Mouse (Mus musculus): ENCODE measurements around the gene Fbxo27.
"Not testable (repeated sequence)": the region's sequence is repeated elsewhere in the genome, so short reads cannot be mapped to it uniquely, and the experiment has no call there.

Gene Fbxo27

DNA sequence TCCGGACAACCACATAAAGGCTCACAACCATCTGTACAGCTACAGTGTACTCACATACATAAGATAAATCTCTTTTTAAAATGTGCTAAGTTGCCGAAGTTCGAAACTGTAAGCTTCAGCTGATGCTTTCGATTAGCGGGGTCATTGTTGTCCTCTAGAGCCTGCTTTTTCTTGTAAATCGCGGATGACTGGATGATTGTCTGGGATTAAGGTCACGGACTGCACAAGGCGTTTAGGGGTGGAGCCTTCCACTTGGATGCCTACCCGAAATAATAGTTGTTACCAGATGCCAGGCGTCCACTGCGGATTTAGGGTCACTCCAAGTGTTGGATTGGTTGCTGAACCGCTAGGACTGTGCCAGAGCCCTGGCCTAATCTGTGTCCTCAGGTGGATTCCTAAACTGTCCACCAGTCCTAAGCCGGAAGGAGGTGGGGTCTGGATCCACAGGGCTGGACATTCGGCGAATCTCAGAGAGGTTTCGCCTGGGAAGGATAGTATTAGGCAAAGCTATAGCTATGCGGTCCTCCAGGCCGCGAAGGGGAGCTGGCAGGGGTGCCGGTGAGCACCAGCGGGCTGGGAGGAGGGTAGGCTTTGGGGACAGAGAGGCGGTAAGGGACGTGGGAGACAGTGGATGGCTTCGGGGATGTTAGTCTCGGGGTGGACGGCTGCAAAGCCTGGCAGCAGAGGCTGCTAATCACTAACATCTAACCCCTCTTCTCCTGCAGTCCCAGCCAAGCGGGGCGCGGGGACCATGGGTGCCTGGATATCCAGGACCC is at the start of gene Fbxo27:
Gene Fbxo27, plus strand, starts transcription at position 305 of the 776 bp plus-strand sequence.
- in situ Hi-C loops (cut with MboI; ENCODE audit: low sequenced_read_pairs) = no loop called here

DNA sequence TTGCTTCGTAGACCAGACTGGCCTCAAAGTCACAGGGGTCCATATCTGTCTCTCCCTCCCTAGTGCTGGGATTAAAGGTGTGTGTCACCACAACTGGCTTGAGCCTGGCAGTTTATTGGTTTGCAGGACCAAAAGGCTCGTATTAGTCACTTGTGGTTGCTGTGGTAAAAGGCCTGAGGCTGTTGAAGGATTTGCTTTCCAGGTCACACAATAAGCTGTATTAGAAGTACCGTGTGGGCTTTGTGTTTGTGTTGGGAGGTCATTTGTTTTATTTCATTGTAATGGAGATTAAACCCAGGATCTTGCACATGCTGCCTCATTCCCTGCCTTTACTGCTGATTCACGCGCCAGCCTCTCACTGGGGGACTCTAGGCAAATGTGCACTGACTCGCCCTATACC is 47.3 kb upstream of the Fbxo27 start:
- in situ Hi-C loops (cut with MboI; ENCODE audit: low sequenced_read_pairs) = no loop called here

DNA sequence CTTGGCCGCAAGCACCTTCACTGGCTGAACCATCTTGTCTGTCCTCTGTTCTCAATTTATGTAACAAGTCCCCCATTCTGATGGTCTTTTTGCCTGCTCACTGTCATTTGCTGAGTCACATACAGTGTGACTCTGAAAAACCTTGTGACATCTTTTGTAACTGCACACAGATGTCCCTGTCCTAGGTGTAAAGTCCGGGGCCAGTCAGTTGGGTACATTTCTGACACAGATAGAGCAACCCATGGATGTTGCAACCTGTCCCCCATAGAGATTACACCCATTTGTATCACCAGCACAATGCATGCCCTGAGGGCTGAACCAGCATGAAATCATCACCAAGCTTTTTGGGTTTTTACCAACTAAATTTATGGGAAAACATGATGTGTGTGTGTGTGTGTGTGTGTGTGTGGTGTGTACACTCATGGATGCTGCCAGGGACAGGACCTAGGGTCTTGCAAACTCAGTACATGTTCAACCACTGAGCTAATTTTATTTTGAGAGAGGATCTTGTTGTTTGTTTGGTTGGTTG is 46.6 kb upstream of the Fbxo27 start:
- in situ Hi-C loops (cut with MboI; ENCODE audit: low sequenced_read_pairs) = no loop called here

DNA sequence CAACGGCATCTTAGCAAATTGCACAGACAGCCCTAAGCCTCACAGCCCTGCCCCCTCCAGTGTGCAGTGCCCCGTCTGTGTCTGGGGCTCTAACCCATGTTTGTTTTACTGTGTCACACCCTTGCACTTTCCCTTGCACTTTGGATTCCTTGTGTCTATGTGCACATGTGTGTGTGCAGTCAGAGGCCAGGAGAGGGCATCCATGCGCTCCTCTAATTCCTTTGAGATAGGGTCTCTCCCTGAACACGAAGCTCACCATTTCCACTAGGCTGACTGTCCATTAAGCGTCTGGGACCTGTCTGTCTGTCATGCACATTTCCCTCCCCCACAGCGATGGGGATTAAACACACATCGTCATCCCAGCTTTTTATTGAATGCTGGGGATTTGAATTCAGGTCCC is 45.6 kb upstream of the Fbxo27 start:
- in situ Hi-C loops (cut with MboI; ENCODE audit: low sequenced_read_pairs) = no loop called here

DNA sequence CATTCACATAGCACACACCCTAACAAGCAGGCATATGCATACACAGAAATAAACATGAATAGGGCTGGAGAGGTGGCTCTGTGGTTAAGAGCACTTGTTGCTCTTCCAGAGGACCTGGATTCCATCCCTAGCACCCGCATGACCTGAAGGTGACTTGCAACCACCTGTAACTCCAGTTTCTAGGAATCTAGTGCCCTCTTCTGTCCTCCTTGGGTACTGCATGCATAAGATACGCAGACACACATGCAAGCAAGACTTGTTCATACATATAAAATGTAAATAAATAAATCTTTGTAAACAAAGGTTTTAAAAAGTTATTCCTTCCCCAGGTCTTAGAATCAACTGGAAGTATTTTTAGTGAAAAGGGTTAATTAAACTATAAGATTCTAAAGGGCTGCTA is 41.5 kb upstream of the Fbxo27 start:
- in situ Hi-C loops (cut with MboI; ENCODE audit: low sequenced_read_pairs) = no loop called here

DNA sequence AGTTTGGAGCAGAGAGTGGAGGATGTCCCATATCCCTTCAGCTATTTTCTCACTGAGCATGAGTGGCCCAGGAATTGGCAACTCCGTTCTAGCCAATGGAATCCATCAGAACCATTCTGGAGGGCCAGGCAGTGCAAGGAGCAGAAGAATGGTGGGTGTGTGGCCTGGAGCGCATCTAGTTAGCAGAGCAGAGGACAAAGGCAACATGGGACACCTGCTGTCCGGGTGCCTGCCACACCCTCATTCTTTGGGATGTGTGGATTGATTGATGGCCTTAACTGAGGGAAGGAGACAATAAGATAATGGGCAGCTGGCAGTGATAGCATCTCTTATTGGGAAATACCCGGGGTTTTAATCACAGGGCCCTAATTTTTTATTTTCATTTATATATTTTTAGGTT is 36.2 kb upstream of the Fbxo27 start:
- in situ Hi-C loops (cut with MboI; ENCODE audit: low sequenced_read_pairs) = no loop called here

DNA sequence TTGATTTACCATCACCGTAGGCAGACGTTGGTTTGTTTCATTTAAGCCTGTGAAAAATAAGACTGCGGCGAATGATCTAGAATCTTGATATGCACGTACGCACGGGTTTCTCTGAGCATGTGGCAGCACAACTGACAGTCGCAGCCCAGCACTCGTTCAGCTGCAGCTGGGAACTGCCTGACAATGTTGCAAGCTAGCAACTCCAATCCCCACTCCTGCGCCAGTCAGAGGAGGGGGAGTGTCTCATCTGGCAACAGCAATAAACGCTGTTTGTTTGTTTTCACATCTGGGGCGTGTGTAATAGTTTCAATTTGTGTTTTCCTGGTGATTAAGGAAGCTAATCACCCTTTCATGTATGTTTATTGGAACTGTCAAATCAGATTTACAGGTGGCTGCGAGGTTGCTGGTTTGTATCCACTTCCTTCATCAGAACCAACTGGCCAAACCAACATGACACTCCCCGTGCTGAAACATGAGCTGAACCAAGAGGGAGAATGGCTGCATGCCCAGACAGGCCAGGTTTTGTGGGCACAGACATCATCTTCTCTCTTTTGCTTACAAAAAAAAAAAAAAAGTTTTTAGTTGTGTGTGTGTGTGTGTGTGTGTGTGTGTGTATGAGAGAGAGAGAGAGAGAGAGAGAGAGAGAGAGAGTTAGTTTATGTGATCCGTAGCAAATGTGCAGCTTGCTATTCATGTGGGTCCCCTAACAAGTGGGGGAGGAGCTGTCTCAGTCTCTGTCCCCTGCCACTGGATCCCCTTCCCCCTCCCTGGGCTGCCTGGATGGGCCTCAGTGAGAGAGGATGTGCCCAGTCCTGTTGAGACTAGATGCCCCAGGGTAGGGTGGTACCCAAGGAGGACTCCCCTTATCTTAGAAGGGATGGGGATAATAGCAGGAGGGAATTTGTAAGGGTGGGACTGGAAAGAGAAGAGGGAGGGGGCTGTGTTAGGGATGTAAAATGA is 26.7 kb upstream of the Fbxo27 start:
- in situ Hi-C loops (cut with MboI; ENCODE audit: low sequenced_read_pairs) = no loop called here

DNA sequence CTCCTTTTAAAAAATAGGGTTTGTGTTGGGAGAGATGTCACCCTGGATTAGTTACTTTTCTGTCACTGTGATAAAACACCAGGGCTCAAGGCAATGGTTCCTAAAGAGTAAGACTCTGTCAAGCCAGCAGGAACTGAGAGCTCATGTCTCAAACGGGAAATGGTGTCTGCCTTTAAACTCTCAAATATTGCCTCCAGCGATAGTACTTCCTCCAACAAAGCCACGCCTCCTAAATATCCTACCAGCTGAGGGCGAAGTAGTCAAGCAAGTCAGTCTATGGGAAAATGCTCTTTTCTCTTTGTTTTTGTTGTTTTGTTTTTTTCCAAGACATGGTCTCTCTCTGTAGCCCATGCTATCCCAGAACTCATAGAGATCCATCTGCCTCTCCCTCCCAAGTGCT is 21.5 kb upstream of the Fbxo27 start:
- in situ Hi-C loops (cut with MboI; ENCODE audit: low sequenced_read_pairs) = no loop called here

DNA sequence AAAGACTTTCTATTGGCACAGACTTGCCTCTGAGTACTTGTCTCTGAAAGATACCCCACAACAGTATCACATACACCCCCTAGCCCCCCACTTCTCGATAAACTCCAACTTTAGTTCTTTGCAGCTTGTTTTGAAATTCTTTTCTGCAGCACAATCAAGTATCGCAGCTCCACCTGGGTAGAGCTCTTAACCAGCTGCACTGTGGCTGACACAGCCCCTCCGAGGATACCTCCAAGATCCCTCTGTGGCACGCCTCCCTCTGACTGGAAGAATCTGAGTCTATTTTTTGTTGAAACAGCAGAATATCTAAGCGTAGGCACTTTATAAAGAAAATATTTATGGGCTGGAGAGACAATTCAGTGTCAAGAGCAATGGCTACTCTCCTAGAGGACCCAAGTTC is 20.4 kb upstream of the Fbxo27 start:
- in situ Hi-C loops (cut with MboI; ENCODE audit: low sequenced_read_pairs) = no loop called here

DNA sequence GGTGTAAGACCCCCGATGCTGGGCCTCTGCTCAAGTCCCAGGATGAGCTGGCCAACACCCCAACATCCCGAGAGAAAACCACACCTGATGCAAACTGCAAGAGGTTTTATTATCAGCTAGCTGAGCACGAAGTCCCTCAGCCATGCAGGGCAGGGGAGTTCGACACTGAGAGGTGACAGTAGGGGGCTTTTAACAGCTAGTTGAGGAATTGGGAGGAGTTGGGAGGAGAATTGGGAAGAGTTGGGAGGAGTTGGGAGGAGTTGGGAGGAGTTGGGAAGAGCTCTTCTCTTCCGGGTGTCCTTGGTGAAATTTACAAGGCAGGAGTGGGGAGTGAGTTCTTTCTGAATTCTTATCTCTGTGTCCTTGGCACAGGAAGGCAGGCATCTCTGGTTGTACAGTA is 19.9 kb upstream of the Fbxo27 start:
- in situ Hi-C loops (cut with MboI; ENCODE audit: low sequenced_read_pairs) = not testable (repeated sequence)

DNA sequence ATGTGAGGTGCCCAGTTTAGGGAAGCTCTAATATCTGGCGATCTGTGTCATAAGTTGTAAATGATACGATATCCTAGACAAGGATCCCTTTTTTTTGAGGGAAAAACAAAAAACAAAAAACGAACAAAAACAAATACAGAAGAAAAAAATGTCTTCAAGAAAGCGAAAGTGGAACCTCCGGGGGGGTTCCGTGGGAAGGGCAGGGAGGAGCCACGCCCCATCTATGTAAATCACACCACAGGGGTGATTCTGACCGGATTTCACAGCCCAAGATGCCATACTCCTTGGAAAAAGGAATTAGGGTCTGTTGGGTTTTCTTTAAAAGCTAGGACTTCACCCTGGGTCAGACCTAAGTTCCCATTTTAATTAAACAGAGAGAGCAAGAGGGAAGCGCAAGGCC is 17.7 kb upstream of the Fbxo27 start:
- in situ Hi-C loops (cut with MboI; ENCODE audit: low sequenced_read_pairs) = no loop called here

DNA sequence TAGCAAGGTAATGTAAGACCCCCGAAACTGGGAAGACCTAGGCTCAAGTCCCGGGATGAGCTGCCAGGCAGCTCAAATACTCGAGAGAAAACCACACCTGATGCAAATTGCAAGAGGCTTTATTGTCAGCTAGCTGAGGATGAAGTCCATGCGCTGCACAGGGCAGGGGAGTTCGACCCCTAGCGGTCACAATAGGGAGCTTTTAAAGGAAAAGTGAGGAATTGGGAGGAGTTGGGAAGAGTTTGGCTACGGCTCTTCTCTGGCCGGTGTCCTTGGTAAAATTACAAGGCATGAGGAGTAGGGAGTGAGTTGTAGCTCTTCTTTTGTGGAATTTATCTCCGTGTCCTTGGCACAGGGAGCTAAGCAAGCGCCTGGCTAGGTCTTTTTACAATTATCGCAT is 16.9 kb upstream of the Fbxo27 start:
- in situ Hi-C loops (cut with MboI; ENCODE audit: low sequenced_read_pairs) = no loop called here

DNA sequence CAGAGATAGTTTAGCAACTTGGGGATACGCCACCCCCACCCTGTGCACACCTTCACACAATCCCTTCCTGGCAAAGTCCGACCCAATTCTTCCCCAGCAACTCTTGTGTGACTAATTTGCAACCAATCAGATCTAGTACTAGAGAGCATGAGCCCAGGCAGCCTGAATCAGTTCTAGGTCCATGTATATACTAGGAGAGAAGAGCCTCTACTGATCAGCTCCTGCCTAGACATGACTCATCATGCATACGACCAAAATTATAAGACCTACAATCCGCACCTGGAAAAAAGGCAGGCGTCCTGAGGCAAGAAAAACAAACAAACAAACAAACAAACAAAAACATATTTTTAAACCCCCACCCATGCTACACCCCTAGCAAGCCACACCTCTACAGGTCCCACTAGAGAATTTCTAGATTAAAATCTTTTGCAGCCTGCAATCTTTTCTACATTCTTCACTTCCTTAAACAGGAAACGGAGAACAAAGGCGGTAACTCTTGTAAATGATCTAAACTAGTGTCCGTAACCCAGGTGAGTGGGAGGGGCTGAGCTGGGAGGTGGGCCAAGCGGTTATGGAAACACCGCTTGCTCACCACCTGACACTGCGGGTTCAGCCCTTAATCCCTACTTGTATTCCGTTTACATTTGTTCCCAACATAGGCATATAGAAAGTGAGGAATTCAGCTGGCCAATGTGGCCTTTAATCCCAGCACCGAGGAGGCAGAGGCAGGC is 15.7 kb upstream of the Fbxo27 start:
- in situ Hi-C loops (cut with MboI; ENCODE audit: low sequenced_read_pairs) = no loop called here

DNA sequence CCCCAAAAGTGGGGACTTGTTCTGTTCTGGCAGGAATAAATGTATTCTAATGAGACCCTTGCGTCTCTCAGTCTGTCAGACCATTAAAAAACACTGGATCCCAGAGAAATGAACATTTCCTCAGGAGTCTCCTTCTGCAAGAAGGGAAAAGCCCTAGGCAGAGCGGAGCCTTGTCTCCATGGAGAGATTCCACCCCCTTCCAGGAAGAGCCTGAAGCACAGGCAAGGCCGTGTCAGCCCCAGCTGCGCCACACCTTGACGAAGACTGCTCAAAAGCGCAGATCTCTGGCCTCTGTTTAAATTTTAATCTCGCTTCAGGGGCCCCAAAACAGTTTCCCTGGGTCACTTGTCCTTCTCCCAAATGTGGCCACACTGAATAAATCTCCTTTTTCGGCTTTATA is 15.0 kb upstream of the Fbxo27 start:
- in situ Hi-C loops (cut with MboI; ENCODE audit: low sequenced_read_pairs) = no loop called here

DNA sequence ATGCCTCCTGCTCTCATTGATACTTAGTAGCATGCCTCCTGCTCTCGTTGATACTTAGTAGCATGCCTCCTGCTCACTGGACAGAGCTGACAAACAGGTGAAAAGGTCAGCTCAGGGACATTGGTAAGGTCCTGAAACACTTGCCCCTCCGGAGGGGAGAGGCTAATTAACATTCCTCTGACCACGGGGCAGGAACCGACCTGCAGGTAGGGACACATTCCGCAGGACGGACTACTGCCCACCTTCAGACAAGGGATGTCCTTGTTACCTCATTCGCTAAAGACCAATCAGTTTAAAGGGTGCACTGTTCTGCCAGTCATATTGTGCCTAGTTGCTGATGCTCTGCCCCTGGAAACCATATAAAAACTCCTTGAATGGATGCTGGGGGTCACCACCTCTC is 1.6 kb upstream of the Fbxo27 start:
- in situ Hi-C loops (cut with MboI; ENCODE audit: low sequenced_read_pairs) = no loop called here

DNA sequence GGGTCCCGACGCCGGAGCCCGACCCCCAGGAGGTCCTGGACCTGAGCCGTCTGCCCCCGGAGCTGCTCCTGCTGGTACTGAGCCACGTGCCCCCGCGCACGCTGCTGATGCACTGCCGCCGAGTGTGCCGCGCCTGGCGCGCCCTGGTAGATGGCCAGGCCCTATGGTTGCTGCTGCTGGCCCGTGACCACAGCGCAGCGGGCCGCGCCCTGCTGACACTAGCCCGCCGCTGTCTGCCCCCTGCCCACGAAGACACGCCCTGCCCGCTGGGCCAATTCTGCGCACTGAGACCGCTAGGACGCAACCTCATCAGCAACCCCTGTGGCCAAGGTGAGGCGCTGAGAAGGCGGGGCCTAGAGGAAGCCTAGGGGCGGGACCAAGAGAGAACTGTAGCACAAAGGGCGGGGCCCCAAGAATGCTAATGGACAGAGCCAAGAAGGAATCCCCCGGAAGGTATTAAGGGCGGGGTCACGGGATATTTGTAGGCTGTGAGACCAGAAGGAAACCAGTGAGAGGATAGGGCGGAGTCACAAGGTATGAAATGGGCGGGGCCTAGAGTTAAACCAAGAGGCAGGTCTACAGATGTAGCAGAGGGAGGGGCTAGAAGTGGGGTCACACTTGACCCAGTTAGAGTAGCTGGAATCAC is 795 bp downstream of the Fbxo27 start:
- in situ Hi-C loops (cut with MboI; ENCODE audit: low sequenced_read_pairs) = no loop called here

DNA sequence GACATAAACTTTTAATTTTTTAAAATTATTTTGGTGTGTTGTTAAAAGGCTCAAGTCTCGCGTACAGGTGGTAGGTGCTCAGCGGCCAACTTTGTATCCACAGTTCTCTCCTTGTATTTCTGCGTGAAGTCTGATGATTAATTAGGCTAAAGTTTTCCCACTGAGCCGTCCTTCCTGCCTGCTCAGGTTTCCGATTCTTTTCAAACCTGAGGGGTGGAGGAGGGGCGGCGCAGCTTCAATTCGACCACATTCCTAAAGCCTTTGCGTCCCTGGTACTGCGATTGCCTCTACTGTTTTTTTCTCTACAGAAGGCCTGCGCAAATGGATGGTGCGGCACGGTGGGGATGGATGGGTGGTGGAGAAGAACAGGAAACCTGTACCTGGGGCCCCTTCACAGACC is 1.8 kb downstream of the Fbxo27 start:
- in situ Hi-C loops (cut with MboI; ENCODE audit: low sequenced_read_pairs) = no loop called here

DNA sequence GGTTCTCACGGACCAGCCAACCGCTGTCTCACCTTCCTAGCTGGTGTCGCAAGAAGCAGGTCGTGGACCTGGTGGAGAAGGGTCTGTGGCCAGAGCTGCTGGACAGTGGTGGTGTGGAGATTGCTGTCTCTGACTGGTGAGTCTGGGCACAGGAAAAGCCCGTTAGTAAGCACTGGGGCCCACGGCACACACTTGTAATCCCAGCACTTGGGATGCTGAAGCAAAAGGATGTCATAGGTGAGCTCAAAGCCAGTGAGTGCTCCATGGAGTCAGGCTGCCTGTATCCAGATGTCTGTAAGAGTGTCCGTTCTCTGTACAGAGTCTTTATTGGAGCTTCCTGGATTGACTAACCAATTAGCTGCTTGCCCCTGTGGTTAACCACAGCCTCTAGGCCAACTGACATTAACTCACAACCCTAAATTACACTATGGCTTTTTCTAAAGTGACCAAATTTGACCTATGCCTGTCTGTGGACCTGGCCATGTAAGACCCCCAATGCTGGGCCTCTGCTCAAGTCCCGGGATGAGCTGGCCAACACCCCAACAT is 2.4 kb downstream of the Fbxo27 start:
- in situ Hi-C loops (cut with MboI; ENCODE audit: low sequenced_read_pairs) = no loop called here

DNA sequence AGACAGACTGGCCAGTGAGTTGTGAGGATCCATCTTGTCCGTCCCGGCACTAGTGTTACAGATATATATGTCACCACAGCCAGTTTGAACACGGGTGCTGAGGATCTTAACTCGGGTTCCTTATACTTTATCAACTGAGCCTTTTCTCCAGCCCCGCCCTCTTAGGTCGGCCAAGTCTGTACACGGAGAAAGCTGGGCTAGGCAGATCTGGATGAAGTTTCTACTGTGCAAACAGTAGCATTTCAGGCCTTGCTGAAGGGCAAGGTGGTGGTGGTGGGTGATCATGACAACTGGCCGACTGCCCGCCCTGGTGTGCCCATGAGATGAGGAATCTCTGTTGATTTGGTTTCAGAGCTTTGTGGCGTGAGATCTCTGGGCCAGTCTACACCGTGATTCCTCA is 4.6 kb downstream of the Fbxo27 start:
- in situ Hi-C loops (cut with MboI; ENCODE audit: low sequenced_read_pairs) = no loop called here

DNA sequence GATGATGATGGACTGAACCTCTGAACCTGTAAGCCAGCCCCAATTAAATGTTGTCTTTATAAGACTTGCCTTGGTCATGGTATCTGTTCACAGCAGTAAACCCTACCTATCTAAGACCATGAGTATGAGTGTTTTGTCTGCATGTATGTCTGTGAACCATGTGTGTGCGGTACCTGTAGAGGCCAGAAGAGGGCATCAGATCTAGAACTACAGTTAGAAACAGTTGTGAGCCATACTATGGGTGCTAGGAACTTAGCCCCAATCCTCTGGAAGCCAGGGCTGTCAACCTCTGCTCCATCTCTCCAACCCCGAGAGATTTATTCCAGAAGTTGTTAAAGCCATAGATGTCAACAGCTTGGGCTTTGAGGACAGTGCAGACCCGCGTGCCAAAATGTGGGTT is 7.6 kb downstream of the Fbxo27 start:
- in situ Hi-C loops (cut with MboI; ENCODE audit: low sequenced_read_pairs) = no loop called here
